Mouse (Mus musculus) urinary bladder, postnatal 14 days (tissue): ENCODE results near the gene Triobp.

Experiments used
- DNase-seq: peaks from one replicate; pipeline ENCODE4 v3.0.0; 2021; ENCODE audit warnings: low spot score

Gene Triobp

DNA sequence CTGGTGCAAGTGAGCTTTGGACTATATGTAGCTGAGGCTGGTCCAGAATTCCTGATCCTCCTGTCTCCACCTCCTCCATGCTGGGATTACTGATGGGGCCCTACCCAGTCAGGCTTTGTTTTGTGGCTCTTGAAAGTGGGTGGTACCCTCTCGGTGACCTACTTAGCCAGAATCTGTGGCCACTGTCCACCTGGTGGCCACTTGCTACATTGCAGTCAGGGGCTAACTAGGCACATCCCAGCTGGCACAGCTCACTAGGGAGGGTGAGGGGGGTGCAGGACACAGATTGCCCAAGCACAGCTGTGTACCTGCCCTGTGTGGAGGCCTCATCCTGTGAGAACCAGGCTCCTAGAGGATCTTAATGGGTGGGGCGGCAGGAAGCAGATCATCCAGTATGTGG, 15.4 kb downstream of the Triobp start:
- peak; percentile 69 for DNase-seq

DNA sequence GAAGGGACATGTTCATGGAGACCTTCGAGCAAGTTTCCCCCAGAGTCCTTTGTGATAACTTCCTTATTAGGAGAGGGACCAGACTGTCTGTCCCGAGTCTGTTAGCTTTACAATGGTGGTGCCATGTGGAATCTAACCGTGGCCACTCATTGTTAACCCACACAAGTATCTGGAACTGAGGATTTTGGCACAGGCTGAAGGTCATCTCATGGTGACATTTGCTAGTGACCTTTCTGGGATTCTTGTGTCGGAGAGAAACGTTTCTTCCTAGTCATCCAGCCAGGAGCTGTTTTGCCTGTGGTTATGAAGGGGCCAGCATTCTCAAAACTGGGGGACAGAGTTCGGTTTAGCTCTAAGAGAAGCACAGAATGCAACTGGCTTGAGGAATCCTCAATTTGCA, 24.1 kb downstream of the Triobp start:
- no peak for DNase-seq

DNA sequence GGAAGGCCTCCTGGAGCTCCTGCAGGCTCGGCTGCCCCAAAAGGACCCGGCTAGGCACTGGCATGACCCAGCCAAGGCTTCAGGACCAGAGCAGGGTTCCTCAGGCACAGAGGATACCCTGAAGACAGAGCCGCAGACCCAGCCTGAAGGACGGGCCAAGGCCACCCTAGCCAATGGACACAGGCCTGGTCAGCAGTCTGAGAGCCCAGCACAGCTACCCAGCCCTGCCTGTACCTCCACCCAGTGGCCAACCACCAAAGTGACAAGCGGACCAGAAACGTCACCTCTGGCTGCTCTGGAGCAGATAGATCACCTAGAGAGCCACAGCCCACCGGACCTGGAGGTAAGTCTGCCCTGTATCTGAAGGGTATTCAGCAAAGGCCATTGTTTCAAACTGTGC, 26.4 kb downstream of the Triobp start:
- DNase-seq = no peak

DNA sequence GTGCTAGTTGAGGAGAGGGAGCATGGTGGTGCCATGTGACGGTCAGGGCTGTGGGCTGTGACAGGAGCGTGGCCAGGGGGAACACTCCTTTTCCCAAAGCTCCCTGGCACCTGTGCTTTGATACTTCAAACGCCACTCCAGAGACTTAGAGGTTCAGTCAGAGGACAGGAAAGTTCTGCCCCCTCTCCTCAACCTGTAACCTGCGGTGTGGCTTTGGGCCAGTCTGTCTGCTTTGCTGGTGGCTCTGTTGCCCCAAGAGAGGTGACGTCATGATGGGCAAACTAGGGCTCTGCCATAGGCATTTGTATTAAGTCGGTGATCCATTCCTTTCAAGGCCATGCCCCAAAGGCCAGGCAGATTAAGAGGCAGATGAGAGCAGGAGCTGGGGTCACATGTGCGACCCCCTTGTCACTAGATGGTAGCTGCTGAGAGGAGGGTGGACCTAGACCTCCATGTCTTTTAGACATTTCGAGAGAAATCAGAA, 30.2 kb downstream of the Triobp start:
- no peak for DNase-seq

DNA sequence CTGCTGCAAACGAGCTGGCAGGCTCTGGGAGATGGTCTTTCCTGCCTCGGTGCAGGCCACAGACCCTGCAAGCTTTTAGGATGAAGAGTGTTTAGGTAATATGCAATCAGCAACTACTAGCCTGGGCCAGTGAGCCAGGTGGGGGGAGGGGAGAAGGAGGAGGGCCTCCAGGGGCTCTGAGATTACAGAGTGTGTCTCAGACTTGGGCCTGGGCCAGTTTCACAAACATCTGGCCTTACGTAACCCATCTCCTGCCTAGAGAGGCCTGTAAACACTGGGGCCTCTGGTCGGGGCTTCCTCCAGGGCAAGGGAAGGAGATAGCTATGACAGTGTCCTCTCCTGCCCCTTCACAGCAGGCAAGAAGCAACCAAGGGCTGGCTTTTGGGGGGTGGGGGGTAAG, 31.4 kb downstream of the Triobp start:
- peak; percentile 86 for DNase-seq

DNA sequence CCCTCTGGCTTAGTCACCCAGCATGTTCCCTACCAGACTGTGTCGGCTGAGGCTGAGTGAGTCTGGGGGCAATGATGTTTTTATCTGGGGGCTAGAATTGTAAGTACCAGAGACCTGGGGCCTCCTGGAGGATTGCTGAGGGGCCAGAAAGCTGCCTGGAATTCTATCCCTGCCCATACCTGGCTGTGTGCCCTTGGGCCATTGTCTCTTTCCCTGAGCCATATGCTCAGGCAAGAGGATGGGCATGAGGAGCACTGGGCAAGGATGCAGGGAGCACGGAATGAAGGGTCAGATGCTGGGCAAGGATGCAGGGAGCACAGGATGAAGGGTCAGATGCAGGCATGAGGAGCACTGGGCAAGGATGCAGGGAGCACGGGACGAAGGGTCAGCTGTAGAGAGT, 32.6 kb downstream of the Triobp start:
- no peak for DNase-seq

DNA sequence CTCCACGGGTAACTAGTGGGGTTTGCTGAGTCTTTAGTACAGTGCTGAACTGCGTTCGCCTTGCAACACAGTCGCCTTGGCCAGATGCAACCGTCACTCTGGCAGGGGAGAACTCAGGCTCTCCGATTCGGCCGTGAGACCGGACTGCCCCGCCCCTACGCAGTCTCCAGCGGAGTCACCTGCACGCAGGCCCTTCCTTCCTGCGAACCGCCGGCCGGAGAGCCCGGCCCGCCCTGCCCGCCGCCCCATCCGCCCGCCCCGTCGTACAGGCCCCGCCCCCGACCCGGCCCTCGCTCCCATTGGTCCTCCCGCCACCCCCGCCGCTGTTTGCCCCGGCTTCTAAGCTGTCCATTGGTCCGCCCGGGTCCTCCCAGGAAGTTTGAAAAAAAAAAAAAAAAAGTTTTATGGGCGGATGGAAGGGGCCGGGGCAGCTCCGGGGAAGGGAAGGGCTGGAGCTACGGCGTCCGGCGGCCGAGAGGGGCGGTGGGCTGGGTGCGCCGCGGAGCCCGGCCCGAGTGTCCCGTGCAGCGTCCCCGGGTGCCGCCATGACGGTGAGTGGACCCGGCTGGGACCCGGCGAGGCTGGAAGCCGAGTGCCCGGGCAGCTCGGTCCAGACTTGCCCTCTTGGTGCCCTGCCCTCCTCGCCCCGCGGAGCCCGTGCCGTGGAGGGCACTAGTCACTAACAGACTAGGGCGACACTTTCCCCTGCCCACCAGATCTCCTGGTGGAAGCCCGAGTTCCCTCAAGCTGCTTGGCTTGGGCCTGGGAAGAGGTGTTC, 35.3 kb downstream of the Triobp start:
- peak; percentile 92 for DNase-seq

DNA sequence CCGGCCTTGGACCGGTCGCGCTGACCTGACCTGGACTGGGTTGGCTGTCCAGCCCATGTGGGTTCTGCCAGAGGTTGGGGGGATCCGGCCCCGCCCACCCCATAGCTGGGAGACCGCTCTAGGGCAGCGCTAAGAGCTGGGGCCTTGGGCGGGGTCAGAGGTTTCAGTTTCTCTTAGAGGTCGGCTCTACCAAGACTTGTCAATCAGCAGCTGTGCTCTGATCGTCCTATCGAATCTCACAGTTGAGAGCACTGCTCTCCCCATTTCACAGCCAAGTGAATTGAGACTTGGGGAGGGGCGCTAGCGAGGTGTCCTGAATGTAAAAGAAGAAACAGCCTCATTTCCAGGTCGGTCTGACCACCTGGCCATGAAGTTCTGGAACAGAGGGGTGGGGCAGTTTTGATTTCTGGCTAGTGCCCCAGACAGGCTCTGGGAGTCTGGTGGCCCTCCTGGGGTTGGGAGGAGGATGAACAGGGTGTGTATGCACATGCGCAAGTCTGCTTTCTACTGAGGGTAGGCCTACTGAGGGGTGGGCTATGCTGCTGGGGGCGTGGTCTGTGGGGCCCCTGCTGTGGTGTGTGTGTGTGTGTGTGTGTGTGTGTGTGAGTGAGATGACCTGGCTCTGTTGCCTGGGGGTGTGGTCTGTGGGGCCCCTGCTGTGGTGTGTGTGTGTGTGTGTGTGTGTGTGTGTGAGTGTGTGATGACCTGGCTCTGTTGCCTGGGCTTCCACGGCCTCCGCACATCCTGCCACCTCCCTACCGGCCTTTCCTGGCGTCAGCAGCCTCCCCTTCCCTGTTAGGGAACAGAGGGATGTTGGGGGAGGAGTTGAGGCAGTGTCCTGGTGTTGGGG, 36.1 kb downstream of the Triobp start:
- DNase-seq = peak; percentile 59

DNA sequence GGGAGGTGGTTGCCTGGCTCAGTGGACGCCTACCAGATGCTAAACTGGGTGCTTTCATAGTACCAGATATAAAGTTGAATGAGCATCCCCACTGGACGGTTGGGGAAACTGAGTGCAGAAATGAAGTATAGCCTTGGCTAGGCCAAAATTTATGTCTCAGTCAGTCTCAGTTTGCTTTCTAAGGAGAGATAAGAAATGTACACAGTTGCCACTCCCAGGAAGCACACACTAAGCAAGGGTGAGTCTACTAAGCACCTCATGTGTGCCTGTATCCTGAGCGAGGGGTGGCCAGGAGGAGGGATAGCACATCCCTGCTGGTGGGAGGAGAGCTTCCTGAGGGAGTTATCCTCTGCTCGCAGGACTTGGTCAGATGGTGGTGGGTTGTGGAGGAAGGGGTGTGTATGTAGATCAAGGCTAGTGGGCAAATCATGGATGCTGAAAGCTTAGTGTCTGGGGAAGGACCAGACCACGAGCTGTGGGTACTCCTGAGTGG, 36.8 kb downstream of the Triobp start:
- DNase-seq = no peak

DNA sequence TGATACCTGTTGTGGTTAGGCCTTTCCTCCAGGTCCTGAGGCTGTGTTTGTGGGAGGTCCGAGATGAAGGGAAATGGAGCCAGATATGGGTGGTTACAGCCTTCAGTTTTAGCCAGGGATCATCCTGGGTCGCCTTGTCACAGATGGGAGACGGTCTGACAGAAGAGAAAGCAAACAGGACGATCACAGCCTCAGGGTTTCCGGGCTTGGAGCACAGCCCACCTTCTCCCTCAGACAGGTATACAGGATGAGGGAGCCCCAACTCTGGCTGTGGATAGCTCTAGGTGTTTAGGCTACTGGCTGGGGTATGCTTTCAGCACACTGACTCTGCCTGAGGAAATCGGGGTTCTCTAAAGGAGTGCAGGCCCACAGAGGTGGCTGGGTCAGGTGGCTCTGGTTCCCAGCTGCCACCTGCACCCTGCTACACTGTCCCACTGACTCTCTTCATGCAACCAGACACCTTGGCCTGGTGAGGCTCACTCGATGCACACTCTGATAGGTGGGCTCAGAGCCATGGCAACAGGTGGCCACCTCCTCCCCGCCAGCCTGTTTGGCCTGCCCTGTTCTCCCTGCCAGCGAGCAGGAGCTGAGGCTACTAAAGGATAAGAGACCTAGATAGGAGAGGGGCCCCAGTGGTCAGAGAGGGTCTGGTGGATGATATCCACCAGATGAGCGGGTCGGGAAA, 39.2 kb downstream of the Triobp start:
- DNase-seq = peak; percentile 32

DNA sequence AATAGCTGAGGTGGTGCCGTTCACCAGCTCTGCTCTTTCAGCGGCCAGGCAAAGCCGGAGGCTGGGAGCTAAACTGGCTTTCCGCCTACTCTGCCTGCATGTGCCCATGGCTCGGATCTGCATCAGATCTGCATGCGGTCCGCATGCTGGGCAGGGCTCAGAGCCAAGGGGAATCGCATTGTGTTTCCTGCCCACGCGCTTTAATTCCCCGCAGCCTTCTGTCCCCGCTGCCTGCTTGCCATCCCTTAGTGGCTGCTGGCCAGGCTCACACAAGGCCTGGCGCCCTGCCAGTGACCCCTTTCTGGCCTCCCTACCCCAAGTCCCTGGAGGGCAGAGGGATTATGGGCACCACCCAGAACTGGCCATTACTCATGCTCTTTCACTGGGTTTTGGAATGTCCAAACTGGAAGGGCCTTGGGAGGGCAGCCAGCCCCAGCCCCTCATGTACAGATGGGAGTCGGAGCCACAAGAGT, 41.0 kb downstream of the Triobp start:
- peak; percentile 59 for DNase-seq

DNA sequence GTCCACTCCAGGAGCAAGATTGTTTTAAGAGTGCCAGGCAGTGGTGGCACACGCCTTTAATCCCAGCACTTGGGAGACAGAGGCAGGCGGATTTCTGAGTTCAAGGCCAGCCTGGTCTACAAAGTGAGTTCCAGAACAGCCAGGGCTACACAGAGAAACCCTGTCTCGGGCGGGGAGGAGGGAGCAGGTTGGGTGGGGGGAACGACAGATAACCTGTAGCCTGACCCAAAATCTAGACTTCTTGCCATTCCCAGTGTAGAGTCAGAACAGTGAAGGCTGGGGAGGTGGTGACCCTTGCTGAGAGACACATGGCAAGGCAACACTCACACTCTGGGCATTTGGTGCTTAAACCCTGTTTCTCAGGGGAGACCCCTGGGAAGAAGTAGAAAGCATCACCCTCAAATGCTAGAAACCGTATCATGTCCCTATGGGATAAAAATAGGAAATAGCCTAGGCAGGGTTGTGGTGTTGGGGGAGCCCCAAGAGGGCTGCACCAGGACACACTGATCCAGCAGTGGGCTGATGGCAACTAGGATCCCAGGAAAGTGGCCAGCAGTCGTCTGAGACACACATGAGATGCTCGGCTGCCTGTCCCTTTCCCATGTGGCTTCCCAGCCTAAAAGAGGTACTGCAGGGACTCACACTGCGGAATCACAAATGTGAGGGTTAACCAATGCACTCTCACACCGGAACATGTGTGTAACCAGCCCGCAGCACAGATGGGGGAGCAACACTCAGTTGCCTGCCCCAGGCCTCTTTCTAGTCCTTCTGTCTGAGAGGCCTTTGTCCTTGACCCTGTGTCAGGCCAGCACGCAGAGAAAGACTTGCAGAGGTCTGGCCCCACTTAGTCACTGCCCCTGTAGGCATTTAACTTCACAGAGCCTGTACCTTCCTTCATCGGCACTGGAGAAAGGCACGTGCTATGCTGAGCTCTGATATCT, 41.9 kb downstream of the Triobp start:
- no peak for DNase-seq

DNA sequence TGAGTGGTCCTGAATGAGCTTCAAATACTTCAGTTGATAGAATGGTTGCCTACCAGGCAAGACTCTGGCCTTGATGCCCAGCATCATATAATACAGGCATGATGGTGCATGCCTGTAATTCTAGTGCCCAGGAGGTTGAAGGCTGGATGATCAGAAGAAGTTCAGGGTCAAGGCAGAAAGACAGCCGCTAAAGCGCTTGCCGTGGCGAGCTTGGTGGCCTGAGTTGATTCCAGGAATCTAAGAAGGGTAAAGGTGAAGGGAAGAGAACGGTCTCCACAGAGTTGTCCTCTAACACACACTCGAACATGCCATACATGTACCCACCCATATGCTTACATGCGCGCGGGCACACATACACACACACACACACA, 42.6 kb downstream of the Triobp start:
- DNase-seq = no peak

DNA sequence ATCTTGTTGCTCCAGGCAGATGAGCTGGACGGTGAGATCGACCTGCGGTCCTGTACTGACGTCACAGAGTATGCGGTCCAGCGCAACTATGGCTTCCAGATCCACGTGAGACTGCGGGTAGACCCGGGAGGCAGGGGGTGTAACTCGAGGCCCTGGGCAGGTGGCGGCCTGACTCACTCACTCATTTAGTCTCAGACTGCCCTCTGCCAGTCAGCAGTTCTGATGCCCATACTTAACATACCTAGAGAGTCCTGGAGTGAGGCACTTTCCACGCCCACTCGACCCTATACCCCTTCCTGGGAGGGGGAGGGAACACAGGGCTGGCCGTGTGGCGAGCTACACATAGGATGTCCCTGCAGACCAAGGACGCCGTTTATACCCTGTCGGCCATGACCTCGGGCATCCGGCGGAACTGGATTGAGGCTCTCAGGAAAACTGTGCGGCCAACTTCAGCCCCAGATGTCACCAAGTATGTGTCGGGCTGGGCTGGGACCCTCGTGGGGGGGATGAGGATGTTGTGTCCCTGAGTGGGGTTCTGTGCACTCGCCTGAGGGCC, 43.5 kb downstream of the Triobp start:
- DNase-seq = no peak

DNA sequence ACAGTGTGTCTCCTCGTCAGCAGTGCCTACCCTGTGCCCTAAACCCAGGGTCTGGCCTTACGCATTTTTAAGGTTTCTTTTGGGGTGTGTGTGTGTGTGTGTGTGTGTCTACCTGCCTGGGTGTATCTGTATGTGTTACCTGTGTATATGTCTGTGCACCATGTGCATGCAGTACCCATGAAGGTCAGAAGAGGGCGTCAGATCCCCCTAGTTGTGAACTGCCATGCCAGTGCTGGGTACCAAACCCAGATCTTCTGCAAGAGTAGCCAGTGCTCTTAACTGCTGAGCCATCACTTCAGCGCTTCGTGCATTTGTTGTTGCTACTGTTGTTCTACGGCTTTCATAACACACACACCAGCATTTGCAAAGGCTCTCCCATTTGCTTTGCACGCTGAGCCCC, 44.7 kb downstream of the Triobp start:
- no peak for DNase-seq

DNA sequence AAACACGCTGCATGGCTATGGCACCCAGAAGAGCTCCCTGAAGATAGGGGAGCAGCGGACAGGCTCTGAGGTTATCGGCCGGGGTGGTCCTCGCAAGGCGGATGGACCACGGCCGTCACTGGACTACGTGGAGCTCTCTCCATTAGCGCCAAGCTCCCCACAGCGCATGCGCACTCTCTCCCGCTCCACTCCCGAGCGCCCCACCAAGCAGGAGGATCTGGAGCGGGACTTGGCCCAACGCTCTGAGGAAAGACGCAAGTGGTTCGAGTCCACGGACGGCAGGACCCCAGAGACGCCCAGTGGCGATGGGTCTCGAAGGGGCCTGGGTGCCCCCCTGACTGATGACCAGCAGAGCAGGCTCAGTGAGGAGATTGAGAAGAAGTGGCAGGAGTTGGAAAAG, 45.4 kb downstream of the Triobp start:
- DNase-seq = no peak

DNA sequence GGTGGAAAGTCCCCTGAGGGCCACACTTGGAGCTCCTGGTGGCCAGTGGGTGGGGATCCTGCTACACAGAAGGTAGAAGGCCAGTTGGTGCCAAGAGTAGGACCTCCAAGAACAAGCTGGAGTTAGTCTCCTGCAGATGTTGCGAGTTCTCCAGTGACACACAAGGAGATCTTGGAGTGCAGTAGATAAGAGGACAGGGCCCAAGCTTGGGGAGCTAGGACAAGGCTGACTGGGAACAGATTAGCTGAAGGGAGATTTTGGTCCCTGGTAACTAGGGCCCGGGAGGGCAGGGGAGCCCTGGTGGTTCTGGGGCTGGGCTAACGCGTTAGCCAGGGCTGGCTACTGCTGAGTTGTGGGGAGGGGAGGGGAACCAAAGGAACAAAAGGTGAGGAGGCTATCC, 48.4 kb downstream of the Triobp start:
- no peak for DNase-seq

DNA sequence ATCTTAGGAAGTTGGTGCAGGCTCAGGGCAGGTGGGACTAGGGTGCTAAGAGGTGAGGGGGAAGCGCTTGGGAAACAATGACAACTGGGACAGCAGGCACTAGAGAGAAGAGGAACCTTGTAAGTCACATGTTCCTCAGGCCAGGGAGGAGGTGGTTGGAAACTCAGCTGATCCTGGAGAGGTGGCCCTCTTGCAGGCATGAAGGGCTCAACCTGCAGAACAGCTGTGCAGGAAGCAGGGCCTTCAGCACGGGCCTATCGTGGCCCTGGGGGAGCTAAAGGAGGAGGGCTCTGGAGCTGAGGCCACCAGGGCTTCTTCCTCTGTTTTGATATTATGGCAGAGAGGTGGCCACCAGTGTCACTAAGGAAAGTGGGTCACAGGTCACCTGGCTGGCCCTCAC, 49.1 kb downstream of the Triobp start:
- no peak for DNase-seq

DNA sequence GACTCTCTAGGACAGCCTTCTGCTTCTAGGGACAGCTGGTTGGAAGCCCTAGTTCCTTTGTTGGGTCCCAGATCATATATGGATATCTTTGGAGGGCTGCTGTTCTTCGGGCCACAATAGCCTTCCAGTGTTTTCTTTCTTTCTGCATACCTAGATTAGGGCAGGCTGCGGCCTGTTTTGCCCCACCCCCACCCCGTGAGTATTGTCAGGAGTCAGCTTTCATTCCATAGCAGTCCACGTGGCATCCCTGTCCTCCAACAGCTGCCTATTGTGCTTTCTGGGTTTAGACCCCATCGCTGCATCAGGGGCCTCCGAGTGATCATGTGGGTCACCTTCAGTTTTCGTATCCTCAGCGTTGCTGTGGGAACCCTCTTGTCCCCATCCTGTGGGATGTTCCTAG, 50.8 kb downstream of the Triobp start:
- no peak for DNase-seq

DNA sequence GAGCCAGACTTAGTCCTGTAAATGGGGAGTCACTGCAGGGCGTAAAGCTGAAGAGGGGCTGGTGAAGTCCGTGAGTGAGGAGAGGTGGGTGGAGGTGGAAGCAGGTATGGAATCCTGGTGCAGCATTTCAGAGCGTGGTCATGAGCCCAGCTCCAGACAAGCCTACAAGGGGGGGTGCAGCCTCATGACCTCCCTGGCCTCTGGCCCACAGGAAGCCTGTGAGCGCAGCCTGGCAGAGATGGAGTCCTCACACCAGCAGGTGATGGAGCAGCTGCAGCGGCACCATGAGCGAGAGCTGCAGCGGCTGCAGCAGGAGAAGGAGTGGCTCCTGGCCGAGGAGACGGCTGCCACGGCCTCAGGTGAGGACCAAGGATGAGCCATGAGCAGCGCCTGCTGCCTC, 52.1 kb downstream of the Triobp start:
- DNase-seq = no peak

DNA sequence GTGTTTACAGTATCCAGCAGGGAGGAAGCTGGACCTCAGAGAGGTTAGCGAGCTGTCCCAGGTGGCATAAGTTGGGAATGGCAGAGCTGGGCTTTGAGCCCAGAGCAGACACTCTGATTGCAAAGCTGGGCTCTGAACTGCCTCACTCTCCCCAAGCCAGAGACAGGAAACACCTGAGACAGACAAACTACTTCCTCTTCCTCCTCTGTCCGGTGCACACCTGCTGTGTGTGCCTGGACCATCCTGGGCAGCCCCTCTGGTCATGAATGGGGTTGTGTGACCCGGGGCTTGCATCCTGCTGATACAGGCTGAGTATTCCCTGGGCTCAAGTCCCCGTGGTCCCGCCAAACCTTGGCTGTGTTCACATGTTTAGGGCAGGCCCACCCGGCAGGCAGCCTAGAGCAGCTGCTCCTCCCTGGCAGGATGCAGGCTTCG, 52.9 kb downstream of the Triobp start:
- no peak for DNase-seq
